Mouse (Mus musculus) left cerebral cortex, postnatal 10 days (tissue): ENCODE measurements around the gene Vangl1. TPM values are rescaled to one million over a fixed set of nuclear protein-coding genes. Genes with fewer than 3 reads are reported as not detected.
A peak's percentile ranks its signal among the peaks of the same experiment; 100 is the strongest.

Experiments
- DNase-seq, 2 experiments: peaks; one replicate each; pipeline ENCODE4 v3.0.0; 2021 to 2022; ENCODE audit warnings: low spot score in 2 of 2, mixed read lengths in 1 of 2; ENCODE audit errors: extremely low spot score in 1 of 2
- intact Hi-C: fragments of 180-260 bp; cut with DNase I; formaldehyde crosslinking; loops from one replicate; pipeline ENCODE4 v1.15.1; 2025
- total RNA-seq, 2 experiments: library from RNA; stranded (reverse); gene quantifications; 2 replicates each; pipeline ENCODE4 v1.2.3; 2021

Gene Vangl1
- total RNA-seq, 2 experiments from 2014 or later = 2.9 to 7.9 TPM

- intact Hi-C loops = no loop called here
- no peak for DNase-seq
Observed at GRCm38 (mm10) chr3:102154107-102154506, 50.4 kb downstream of the Vangl1 start.

GRCm38 (mm10) chr3:102152872-102153271 lies 51.6 kb downstream of the Vangl1 start:
- intact Hi-C loops = no loop called here
- DNase-seq = no peak

- no peak for DNase-seq
- intact Hi-C loops = no loop called here
Observed at GRCm38 (mm10) chr3:102152471-102152870, 52.0 kb downstream of the Vangl1 start.

- no peak for DNase-seq
- intact Hi-C loops = no loop called here
Observed at GRCm38 (mm10) chr3:102151850-102152249, 52.6 kb downstream of the Vangl1 start.

- intact Hi-C loops = no loop called here
- DNase-seq = no peak
Observed at GRCm38 (mm10) chr3:102149941-102150340, 54.6 kb downstream of the Vangl1 start.

GRCm38 (mm10) chr3:102147189-102147588 lies 57.3 kb downstream of the Vangl1 start:
- intact Hi-C loops = no loop called here
- no peak for DNase-seq

GRCm38 (mm10) chr3:102146428-102146827 lies 58.1 kb downstream of the Vangl1 start:
- intact Hi-C loops = no loop called here
- no peak for DNase-seq

- intact Hi-C loops = no loop called here
- no peak for DNase-seq
Observed at GRCm38 (mm10) chr3:102145645-102146386, 58.7 kb downstream of the Vangl1 start.

- intact Hi-C loops = no loop called here
- no peak for DNase-seq
Observed at GRCm38 (mm10) chr3:102144401-102144800, 60.1 kb downstream of the Vangl1 start.

GRCm38 (mm10) chr3:102143536-102143935 lies 61.0 kb downstream of the Vangl1 start:
- intact Hi-C loops = no loop called here
- no peak for DNase-seq

- DNase-seq = no peak
- intact Hi-C loops = no loop called here
Observed at GRCm38 (mm10) chr3:102142947-102143346, 61.5 kb downstream of the Vangl1 start.

- no peak for DNase-seq
- intact Hi-C loops = no loop called here
Observed at GRCm38 (mm10) chr3:102141893-102142292, 62.6 kb downstream of the Vangl1 start.

GRCm38 (mm10) chr3:102141451-102141850 lies 63.0 kb downstream of the Vangl1 start:
- intact Hi-C loops = no loop called here
- no peak for DNase-seq

GRCm38 (mm10) chr3:102140606-102141005 lies 63.9 kb downstream of the Vangl1 start:
- no peak for DNase-seq
- intact Hi-C loops = no loop called here

- DNase-seq = no peak
- intact Hi-C loops = no loop called here
Observed at GRCm38 (mm10) chr3:102138899-102139298, 65.6 kb downstream of the Vangl1 start.

- DNase-seq = no peak
Observed at GRCm38 (mm10) chr3:102137158-102137557, 67.3 kb downstream of the Vangl1 start.

GRCm38 (mm10) chr3:102135389-102136113 lies 68.9 kb downstream of the Vangl1 start:
- intact Hi-C loops = no loop called here
- peak in 1 of 2 experiments; percentile 48 for DNase-seq

More at GRCm38 (mm10) chr3:102137158-102137557, 67.3 kb downstream of the Vangl1 start:
- intact Hi-C loops = no loop called here

GRCm38 (mm10) chr3:102131627-102132324 lies 72.7 kb downstream of the Vangl1 start:
- intact Hi-C loops = no loop called here
- DNase-seq = no peak

- DNase-seq = no peak
- intact Hi-C loops = no loop called here
Observed at GRCm38 (mm10) chr3:102130478-102130877, 74.0 kb downstream of the Vangl1 start.

- intact Hi-C loops = no loop called here
- DNase-seq = no peak
Observed at GRCm38 (mm10) chr3:102128242-102128641, 76.3 kb downstream of the Vangl1 start.
